Mouse (Mus musculus): ENCODE results near the gene Rest. TPM values are rescaled to one million over a fixed set of nuclear protein-coding genes. Genes with fewer than 3 reads are reported as not detected.
A peak's percentile ranks its signal among the peaks of the same experiment; 100 is the strongest.

Gene Rest
- polyA plus RNA-seq, 1 experiment from 2014 or later: 55.9 TPM

DNA sequence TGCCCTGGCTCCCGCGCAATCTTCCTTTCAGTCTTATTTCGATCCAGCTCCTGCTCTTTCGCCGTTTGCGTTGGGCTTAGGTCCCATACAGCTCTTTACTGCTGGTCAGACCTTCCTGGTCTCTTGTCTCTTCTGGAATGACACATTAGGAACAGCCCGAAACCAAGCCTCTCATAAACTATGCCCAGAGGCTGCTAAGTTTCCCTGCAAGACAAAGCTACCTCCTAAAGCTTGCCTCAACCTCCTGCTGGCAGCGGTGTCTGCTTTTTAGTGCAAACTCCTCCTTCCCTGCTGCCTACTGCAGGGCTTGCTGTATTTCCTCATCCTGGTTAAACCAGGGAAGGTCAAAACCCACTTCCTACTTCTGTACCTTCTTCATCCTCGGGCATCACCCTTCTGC lies 15.2 kb upstream of the Rest start:
- Histone ChIP-seq H3K4me2 (no peak overlapping the region), H3K9me3 (no peaks in the 10 kb centered on the region), H3K9ac (no peak overlapping the region), H3K27ac (no peak overlapping the region), H3K4me1 (peaks cover 12% of the 10 kb centered on the region), H3K27me3 (no peaks in the 10 kb centered on the region), H3K36me3 (no peaks in the 10 kb centered on the region), H3K4me3 (no peak overlapping the region)
- WGBS: 69% methylated on average over 9 of the region's 9 CpGs
- no peak for ATAC-seq (ENCODE audit: insufficient number of reproducible peaks, insufficient read depth, low FRiP score, low TSS enrichment, low read depth)

DNA sequence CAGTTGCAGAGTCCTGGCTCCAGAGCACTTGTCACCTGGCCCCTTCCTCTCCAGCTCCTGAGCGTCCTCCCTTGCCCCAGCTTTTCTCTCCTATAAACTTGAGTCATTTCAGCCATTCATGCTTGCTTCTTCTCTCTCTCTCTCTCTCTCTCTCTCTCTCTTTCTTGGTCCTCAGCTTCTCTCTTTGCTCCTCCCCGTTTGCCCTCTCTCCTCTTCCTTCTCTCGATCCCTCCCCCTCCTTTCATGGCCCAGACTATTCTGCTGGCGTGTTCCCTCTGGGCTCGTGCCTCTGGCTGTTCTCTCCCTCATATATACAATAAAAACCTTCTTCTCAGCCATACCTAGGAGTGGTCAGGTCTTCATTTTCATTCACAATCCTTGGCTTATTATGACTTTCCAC lies 13.6 kb upstream of the Rest start:
- H3K27me3 ChIP-seq: no peaks in the 10 kb centered on the region
- ATAC-seq (ENCODE audit: insufficient number of reproducible peaks, insufficient read depth, low FRiP score, low TSS enrichment, low read depth): no peak
- H3K9ac ChIP-seq: no peak overlapping the region
- no peak overlapping the region for H3K4me3 ChIP-seq
- no peaks in the 10 kb centered on the region for H3K9me3 ChIP-seq
- no peak overlapping the region for H3K27ac ChIP-seq
- no peaks in the 10 kb centered on the region for H3K4me1 ChIP-seq
- WGBS: 40% methylated on average over 5 of the region's 5 CpGs
- H3K36me3 ChIP-seq: no peaks in the 10 kb centered on the region
- no peak overlapping the region for H3K4me2 ChIP-seq

DNA sequence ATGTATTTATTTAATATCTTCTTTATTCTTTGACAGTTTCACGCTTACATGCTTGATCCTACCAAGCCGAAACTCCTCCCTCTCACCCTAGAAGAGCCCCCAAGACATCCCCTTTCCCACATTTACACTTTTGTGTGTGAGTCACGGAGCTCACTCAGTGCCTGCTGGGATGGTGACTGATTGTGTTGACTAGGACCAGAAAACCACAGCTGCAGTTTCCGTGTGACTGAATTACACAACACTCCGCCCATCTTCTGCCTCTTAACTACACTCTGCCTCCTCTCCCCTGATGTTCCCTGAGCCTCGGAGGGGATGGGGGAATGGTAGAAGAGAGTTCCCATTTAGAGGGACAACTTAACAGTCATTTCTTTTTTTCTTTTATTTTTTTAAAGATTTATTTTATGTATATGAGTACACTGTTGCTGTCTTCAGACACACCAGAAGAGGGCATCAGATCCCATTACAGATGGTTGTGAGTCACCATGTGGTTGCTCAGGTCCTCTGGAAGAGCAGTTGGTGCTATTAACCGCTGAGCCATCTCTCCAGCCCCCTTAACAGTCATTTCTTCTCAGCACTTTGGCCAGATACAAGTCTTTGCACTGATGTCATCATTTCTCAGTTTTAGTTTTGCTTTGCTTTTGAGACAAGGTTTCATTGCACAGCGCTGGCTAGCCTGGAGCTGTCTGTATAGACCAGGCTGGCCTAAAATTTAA lies 13.0 kb upstream of the Rest start:
- H3K9ac ChIP-seq: no peak overlapping the region
- no peaks in the 10 kb centered on the region for H3K27me3 ChIP-seq
- H3K4me2 ChIP-seq: peak overlapping the region; percentile 7; the same call in 1 of the 2 replicates
- no peak overlapping the region for H3K4me3 ChIP-seq
- H3K9me3 ChIP-seq: no peaks in the 10 kb centered on the region
- WGBS: 62% methylated on average over 8 of the region's 8 CpGs
- H3K4me1 ChIP-seq: no peaks in the 10 kb centered on the region
- ATAC-seq (ENCODE audit: insufficient number of reproducible peaks, insufficient read depth, low FRiP score, low TSS enrichment, low read depth): no peak
- H3K36me3 ChIP-seq: no peaks in the 10 kb centered on the region
- H3K27ac ChIP-seq: no peak overlapping the region

DNA sequence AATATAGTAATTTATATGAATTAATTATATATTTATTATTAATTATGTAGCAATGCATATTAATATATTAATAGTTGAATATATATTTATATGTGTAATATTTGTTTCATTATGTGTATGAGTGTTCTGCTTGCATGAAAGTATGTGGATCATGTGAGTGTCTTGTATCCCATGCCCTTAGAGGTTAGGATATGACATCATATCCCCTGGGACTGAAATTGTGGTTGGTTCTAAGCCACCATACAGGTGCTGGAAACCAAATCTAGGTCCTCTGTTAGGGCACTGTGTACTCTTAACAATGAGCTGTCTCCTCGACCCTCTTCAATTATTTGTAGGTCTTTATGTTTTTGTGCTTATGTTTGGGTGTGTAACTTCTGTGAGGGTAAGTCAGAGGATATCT lies 12.1 kb upstream of the Rest start:
- no peaks in the 10 kb centered on the region for H3K36me3 ChIP-seq
- 72% methylated on average over 1 of the region's 1 CpGs for WGBS
- H3K4me3 ChIP-seq: no peak overlapping the region

DNA sequence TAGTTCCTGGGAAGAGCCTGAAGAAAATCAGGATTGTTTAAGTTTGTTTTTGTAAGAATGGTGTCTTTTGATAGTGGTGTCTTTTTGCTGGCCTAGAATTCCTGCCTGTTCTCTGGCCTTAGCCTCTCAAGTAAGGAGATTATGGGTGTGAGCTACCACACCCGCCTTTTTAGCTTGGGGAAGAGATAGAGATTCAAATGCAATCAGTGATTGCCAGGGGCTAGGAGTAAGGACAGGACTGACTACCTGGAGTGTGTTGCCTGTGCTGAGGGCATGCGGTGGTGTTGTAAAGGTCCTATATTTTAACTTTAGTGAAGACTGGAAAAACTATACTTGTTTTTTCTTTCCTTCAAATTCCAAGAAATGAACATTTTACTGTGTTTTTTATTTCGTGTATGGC lies 10.9 kb upstream of the Rest start:
- ATAC-seq (ENCODE audit: insufficient number of reproducible peaks, insufficient read depth, low FRiP score, low TSS enrichment, low read depth): no peak
- Histone ChIP-seq H3K27me3 (no peaks in the 10 kb centered on the region), H3K4me1 (no peaks in the 10 kb centered on the region), H3K36me3 (no peaks in the 10 kb centered on the region), H3K9me3 (no peaks in the 10 kb centered on the region), H3K4me3 (no peak overlapping the region), H3K4me2 (no peak overlapping the region), H3K9ac (no peak overlapping the region), H3K27ac (no peak overlapping the region)
- WGBS: 60% methylated on average over 3 of the region's 3 CpGs

More for the DNA sequence above, 12.1 kb upstream of the Rest start:
- no peak for ATAC-seq (ENCODE audit: insufficient number of reproducible peaks, insufficient read depth, low FRiP score, low TSS enrichment, low read depth)
- Histone ChIP-seq H3K9me3 (no peaks in the 10 kb centered on the region), H3K4me2 (no peak overlapping the region), H3K27me3 (no peaks in the 10 kb centered on the region), H3K4me1 (no peaks in the 10 kb centered on the region), H3K27ac (no peak overlapping the region), H3K9ac (no peak overlapping the region)

DNA sequence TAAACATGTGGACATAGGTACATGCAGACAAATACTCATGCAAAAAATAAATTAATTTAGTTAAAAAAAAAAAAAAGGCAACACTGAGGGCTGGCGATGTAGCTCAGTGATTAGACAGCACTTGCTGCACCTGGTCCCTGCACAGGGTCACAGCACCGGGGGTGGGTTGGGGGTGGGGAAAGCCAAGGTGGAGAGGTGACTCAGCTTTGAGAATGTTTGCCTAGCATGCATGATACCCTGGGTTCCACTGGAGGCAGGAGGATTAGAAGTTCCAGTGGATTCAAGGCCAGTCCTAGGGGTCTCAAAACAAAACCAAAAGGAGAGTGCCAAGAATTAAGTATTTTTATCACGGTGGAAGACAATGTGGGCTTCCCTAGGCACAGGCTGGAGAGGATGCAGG lies 7.7 kb upstream of the Rest start:
- no peaks in the 10 kb centered on the region for H3K9me3 ChIP-seq
- WGBS: 74% methylated on average over 3 of the region's 3 CpGs
- no peak overlapping the region for H3K9ac ChIP-seq
- H3K27ac ChIP-seq: no peak overlapping the region
- ATAC-seq (ENCODE audit: insufficient number of reproducible peaks, insufficient read depth, low FRiP score, low TSS enrichment, low read depth): no peak
- no peaks in the 10 kb centered on the region for H3K4me1 ChIP-seq
- H3K4me3 ChIP-seq: no peak overlapping the region
- H3K27me3 ChIP-seq: no peaks in the 10 kb centered on the region
- H3K36me3 ChIP-seq: no peaks in the 10 kb centered on the region
- H3K4me2 ChIP-seq: no peak overlapping the region

DNA sequence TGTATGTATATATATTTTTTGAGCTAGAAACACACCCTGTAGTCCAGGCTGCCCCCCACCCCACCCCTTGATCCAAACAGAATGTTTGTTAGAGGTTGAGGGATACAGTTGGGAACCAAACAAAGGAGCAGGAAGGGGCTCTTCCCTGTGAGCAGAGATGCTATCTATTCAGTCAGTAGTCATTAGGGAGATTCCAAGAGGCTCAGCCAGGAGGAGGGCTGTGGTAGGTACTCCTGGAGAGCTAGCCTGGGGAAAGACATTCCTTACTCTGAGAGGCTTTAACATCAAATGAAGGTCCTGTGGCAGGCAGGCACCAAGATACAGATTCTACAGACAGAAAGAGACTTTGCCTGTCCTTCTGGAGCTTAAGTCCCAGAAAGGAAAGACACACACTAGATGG lies 6.0 kb upstream of the Rest start:
- H3K4me1 ChIP-seq: no peaks in the 10 kb centered on the region
- no peak overlapping the region for H3K27ac ChIP-seq
- no peak overlapping the region for H3K4me2 ChIP-seq
- no peak overlapping the region for H3K9ac ChIP-seq
- no peak for ATAC-seq (ENCODE audit: insufficient number of reproducible peaks, insufficient read depth, low FRiP score, low TSS enrichment, low read depth)
- H3K27me3 ChIP-seq: no peaks in the 10 kb centered on the region
- no peaks in the 10 kb centered on the region for H3K36me3 ChIP-seq
- no peaks in the 10 kb centered on the region for H3K9me3 ChIP-seq
- no peak overlapping the region for H3K4me3 ChIP-seq

DNA sequence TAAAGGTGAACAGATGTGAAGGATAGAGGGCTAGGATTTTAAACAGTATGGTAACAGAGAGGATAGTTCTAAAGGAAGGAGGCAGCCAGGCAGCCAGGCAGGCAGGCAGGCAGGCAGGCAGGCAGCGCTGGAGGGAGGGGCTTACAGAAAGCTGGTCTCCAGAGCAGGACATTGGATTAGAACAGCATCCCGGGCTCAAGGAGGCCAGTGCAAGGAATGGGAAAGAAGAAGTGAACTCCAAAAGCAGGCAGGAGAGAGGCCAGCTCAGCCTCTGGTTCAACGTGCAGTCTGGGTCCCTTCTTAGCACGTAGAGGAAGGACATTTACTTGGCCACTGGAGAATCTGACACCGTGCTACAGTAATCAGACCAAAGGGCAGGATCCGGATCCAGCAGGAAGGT lies 5.2 kb upstream of the Rest start:
- H3K4me3 ChIP-seq: no peak overlapping the region
- no peak overlapping the region for H3K27ac ChIP-seq
- H3K9me3 ChIP-seq: no peaks in the 10 kb centered on the region
- 42% methylated on average over 6 of the region's 6 CpGs for WGBS
- ATAC-seq (ENCODE audit: insufficient number of reproducible peaks, insufficient read depth, low FRiP score, low TSS enrichment, low read depth): no peak
- no peaks in the 10 kb centered on the region for H3K27me3 ChIP-seq
- no peak overlapping the region for H3K9ac ChIP-seq
- no peaks in the 10 kb centered on the region; the same call in 1 of the 2 replicates for H3K4me1 ChIP-seq
- no peaks in the 10 kb centered on the region for H3K36me3 ChIP-seq
- H3K4me2 ChIP-seq: no peak overlapping the region

DNA sequence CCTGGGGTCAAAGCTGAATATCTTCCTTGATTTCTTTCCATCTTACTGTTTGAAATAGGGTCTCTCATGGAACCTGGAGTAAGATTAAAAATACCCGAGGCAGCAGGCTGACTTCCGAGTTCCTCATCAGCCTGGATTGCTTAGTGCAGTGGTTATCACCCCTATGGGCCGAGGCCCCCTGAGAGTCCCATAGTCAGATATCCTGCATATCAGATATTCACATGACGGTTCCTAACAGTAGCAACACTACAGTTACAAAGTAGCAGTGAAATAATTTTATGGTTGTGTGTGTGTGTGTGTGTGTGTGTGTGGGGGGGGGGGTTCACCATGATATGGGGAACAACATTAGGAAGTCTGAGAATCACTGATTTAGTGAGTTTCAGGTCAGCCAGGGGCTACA lies 4.2 kb upstream of the Rest start:
- ATAC-seq (ENCODE audit: insufficient number of reproducible peaks, insufficient read depth, low FRiP score, low TSS enrichment, low read depth): no peak
- no peaks in the 10 kb centered on the region for H3K27me3 ChIP-seq
- no peak overlapping the region for H3K9ac ChIP-seq
- no peaks in the 10 kb centered on the region for H3K9me3 ChIP-seq
- WGBS: 83% methylated on average over 4 of the region's 4 CpGs
- no peak overlapping the region for H3K4me2 ChIP-seq
- H3K27ac ChIP-seq: no peak overlapping the region
- no peaks in the 10 kb centered on the region for H3K36me3 ChIP-seq
- no peaks in the 10 kb centered on the region; the same call in 1 of the 2 replicates for H3K4me1 ChIP-seq
- H3K4me3 ChIP-seq: no peak overlapping the region

DNA sequence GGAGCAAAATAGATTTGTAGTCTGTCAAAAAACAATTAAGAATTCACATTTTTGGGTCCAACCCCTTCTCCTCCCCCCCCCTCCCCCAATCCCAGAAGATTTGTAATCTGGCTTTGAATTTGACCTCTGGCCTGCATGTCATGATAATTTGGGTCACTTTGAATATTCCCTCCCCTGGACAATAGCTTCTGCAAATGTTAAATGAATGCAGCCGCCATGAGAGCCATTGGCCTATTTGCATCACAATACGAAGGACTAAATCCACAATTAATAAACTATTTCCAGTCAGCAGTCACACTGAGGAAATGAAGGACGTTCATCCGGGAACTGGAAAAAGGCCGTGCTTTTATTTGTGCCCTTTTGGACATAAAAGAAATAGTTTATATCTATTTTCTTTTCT lies 3.2 kb upstream of the Rest start:
- Histone ChIP-seq H3K9ac (no peak overlapping the region), H3K9me3 (no peaks in the 10 kb centered on the region), H3K27me3 (no peaks in the 10 kb centered on the region), H3K4me3 (no peak overlapping the region), H3K27ac (no peak overlapping the region), H3K4me2 (no peak overlapping the region), H3K36me3 (no peaks in the 10 kb centered on the region), H3K4me1 (no peaks in the 10 kb centered on the region; the same call in 1 of the 2 replicates)
- 80% methylated on average over 5 of the region's 5 CpGs for WGBS
- no peak for ATAC-seq (ENCODE audit: insufficient number of reproducible peaks, insufficient read depth, low FRiP score, low TSS enrichment, low read depth)

DNA sequence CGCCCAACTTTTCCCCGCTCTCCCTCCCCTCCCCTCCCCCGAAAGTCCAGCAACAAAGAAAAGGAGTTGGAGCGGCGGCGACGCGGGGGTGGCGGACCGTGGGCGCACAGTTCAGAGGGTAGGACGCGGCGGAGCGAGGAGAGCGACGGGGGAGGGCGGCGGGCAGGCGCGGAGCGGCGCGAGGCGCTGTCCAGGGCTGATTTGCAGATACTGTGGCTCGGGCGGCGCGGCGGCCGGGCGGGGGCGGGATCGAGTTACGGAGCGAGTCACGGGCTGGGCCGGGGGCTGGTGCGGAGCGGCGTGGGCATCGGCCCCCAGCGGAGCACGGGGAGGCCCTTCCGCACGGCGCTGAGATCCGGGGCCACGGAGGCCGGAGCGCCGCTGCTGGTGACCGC lies 377 bp downstream of the Rest start:
- Histone ChIP-seq H3K4me3 (peak overlapping the region; percentile 95), H3K9ac (peak overlapping the region; percentile 96), H3K4me2 (peak overlapping the region; percentile 63), H3K9me3 (no peaks in the 10 kb centered on the region), H3K4me1 (peaks cover 21% of the 10 kb centered on the region), H3K27ac (peak overlapping the region; percentile 98), H3K36me3 (peaks cover 28% of the 10 kb centered on the region), H3K27me3 (no peaks in the 10 kb centered on the region)
- 1% methylated on average over 26 of the region's 53 CpGs for WGBS
- peak; percentile 89 for ATAC-seq (ENCODE audit: insufficient number of reproducible peaks, insufficient read depth, low FRiP score, low TSS enrichment, low read depth)

DNA sequence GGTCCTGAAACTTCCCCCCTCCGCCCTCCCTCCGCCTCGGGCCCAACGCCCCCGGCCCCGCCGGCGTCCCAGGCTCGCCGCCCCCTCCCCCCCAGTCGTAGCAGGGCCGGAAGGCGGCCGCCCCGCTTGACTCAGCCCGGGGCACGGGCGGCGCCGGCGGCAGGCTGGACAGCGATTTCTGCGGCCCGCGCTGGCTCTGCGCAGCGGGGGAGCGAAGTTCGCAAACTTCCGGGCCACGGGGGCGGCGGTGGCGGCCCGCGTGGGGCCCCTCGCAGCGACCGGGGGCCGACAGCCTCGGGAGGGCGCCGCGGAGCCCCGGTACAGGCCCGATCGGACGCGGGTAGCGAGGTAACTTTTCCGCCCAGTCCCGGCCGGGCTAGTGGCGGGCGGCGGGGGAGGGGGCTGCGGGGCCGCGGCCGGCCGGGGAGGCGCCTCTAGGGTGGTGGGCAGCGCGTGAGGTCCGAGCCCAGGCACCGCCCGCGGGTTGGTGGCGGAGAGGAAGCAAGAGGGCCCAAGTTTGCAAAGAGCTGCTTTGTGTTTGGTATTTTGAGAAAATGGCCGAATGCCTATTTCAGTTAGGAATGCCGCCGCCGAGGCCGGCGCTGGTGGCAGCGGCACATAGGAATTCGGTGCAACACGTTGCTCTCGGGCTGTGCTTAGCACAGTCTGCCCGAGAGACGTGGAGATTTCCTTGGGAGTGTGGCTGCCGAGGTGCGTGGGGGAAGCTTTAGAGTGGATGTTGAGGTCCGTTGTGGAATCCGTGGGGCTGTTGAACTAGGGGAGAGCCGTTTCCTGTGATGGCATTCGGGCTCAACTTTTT lies 985 bp downstream of the Rest start:
- peaks cover 34% of the 10 kb centered on the region for H3K36me3 ChIP-seq
- peak overlapping the region; percentile 95 for H3K4me3 ChIP-seq
- H3K9ac ChIP-seq: peak overlapping the region; percentile 96
- H3K27me3 ChIP-seq: no peaks in the 10 kb centered on the region
- no peaks in the 10 kb centered on the region for H3K9me3 ChIP-seq
- ATAC-seq (ENCODE audit: insufficient number of reproducible peaks, insufficient read depth, low FRiP score, low TSS enrichment, low read depth): peak; percentile 54
- H3K27ac ChIP-seq: peak overlapping the region; percentile 98
- peak overlapping the region; percentile 63 for H3K4me2 ChIP-seq
- WGBS: under 1% methylated on average over 79 of the region's 87 CpGs
- peaks cover 21% of the 10 kb centered on the region for H3K4me1 ChIP-seq

Data from embryonic facial prominence, embryonic 13.5 days (tissue).